Mouse (Mus musculus): Measurements from ENCODE around the gene Map3k13. TPM values are rescaled to one million over a fixed set of nuclear protein-coding genes. Genes with fewer than 3 reads are reported as not detected.

Gene Map3k13
- polyA plus RNA-seq, 1 experiment: 2.3 TPM

GRCm38 (mm10) chr16:21827581-21827980 lies 33.4 kb downstream of the Map3k13 start:
- no peak for DNase-seq
- H3K4me3 ChIP-seq (ENCODE audit: control insufficient read depth, insufficient read depth, low read length): no peak overlapping the region
- H3K36me3 ChIP-seq (ENCODE audit: control insufficient read depth, insufficient read depth, low read length): no peaks in the 10 kb centered on the region
- no peaks in the 10 kb centered on the region for H3K27me3 ChIP-seq (ENCODE audit: control insufficient read depth, insufficient read depth, low read length)
- WGBS: 48% methylated on average over 4 of the region's 4 CpGs
- peaks cover 29% of the 10 kb centered on the region for H3K4me1 ChIP-seq (replicated peaks; ENCODE audit: control insufficient read depth, insufficient read depth, low read length)
- no peak overlapping the region for H3K27ac ChIP-seq (ENCODE audit: control insufficient read depth, insufficient read depth, low read length)
- TF ChIP-seq CTCF (IDR thresholded peaks at IDR 0.05; ENCODE audit: borderline replicate concordance, control insufficient read depth, extremely low read depth, insufficient read depth, low read length, poor library complexity): no peak
- no peak for TF ChIP-seq POLR2A (IDR thresholded peaks at IDR 0.05; ENCODE audit: control insufficient read depth, extremely low read depth, insufficient read depth, low read length, poor library complexity)

GRCm38 (mm10) chr16:21829711-21830110 lies 35.6 kb downstream of the Map3k13 start:
- WGBS: 3% methylated on average over 5 of the region's 5 CpGs
- DNase-seq: peak; percentile 11
- no peaks in the 10 kb centered on the region for H3K36me3 ChIP-seq (ENCODE audit: control insufficient read depth, insufficient read depth, low read length)

GRCm38 (mm10) chr16:21830784-21831183 lies 36.6 kb downstream of the Map3k13 start:
- H3K27me3 ChIP-seq (ENCODE audit: control insufficient read depth, insufficient read depth, low read length): no peaks in the 10 kb centered on the region
- H3K4me3 ChIP-seq (ENCODE audit: control insufficient read depth, insufficient read depth, low read length): no peak overlapping the region
- WGBS: 84% methylated on average over 6 of the region's 6 CpGs
- no peaks in the 10 kb centered on the region for H3K36me3 ChIP-seq (ENCODE audit: control insufficient read depth, insufficient read depth, low read length)
- H3K4me1 ChIP-seq (replicated peaks; ENCODE audit: control insufficient read depth, insufficient read depth, low read length): peaks cover 45% of the 10 kb centered on the region
- TF ChIP-seq POLR2A (IDR thresholded peaks at IDR 0.05; ENCODE audit: control insufficient read depth, extremely low read depth, insufficient read depth, low read length, poor library complexity) (no peak), CTCF (IDR thresholded peaks at IDR 0.05; ENCODE audit: borderline replicate concordance, control insufficient read depth, extremely low read depth, insufficient read depth, low read length, poor library complexity) (no peak)
- no peak overlapping the region for H3K27ac ChIP-seq (ENCODE audit: control insufficient read depth, insufficient read depth, low read length)
- DNase-seq: no peak

More at GRCm38 (mm10) chr16:21829711-21830110, 35.6 kb downstream of the Map3k13 start:
- no peak overlapping the region for H3K27ac ChIP-seq (ENCODE audit: control insufficient read depth, insufficient read depth, low read length)
- peaks cover 38% of the 10 kb centered on the region for H3K4me1 ChIP-seq (replicated peaks; ENCODE audit: control insufficient read depth, insufficient read depth, low read length)
- H3K4me3 ChIP-seq (ENCODE audit: control insufficient read depth, insufficient read depth, low read length): no peak overlapping the region
- no peaks in the 10 kb centered on the region for H3K27me3 ChIP-seq (ENCODE audit: control insufficient read depth, insufficient read depth, low read length)
- TF ChIP-seq POLR2A (IDR thresholded peaks at IDR 0.05; ENCODE audit: control insufficient read depth, extremely low read depth, insufficient read depth, low read length, poor library complexity) (no peak), CTCF (IDR thresholded peaks at IDR 0.05; ENCODE audit: borderline replicate concordance, control insufficient read depth, extremely low read depth, insufficient read depth, low read length, poor library complexity) (no peak)

GRCm38 (mm10) chr16:21831764-21832163 lies 37.6 kb downstream of the Map3k13 start:
- H3K27ac ChIP-seq (ENCODE audit: control insufficient read depth, insufficient read depth, low read length): no peak overlapping the region
- H3K4me1 ChIP-seq (replicated peaks; ENCODE audit: control insufficient read depth, insufficient read depth, low read length): peaks cover 48% of the 10 kb centered on the region
- H3K36me3 ChIP-seq (ENCODE audit: control insufficient read depth, insufficient read depth, low read length): no peaks in the 10 kb centered on the region
- H3K4me3 ChIP-seq (ENCODE audit: control insufficient read depth, insufficient read depth, low read length): no peak overlapping the region
- WGBS: 31% methylated on average over 5 of the region's 5 CpGs
- TF ChIP-seq CTCF (IDR thresholded peaks at IDR 0.05; ENCODE audit: borderline replicate concordance, control insufficient read depth, extremely low read depth, insufficient read depth, low read length, poor library complexity) (no peak), POLR2A (IDR thresholded peaks at IDR 0.05; ENCODE audit: control insufficient read depth, extremely low read depth, insufficient read depth, low read length, poor library complexity) (no peak)
- no peak for DNase-seq
- H3K27me3 ChIP-seq (ENCODE audit: control insufficient read depth, insufficient read depth, low read length): no peaks in the 10 kb centered on the region

GRCm38 (mm10) chr16:21833469-21833868 lies 39.3 kb downstream of the Map3k13 start:
- H3K4me3 ChIP-seq (ENCODE audit: control insufficient read depth, insufficient read depth, low read length): no peak overlapping the region
- no peaks in the 10 kb centered on the region for H3K36me3 ChIP-seq (ENCODE audit: control insufficient read depth, insufficient read depth, low read length)
- no peaks in the 10 kb centered on the region for H3K27me3 ChIP-seq (ENCODE audit: control insufficient read depth, insufficient read depth, low read length)
- peaks cover 46% of the 10 kb centered on the region for H3K4me1 ChIP-seq (replicated peaks; ENCODE audit: control insufficient read depth, insufficient read depth, low read length)
- TF ChIP-seq CTCF (IDR thresholded peaks at IDR 0.05; ENCODE audit: borderline replicate concordance, control insufficient read depth, extremely low read depth, insufficient read depth, low read length, poor library complexity) (no peak), POLR2A (IDR thresholded peaks at IDR 0.05; ENCODE audit: control insufficient read depth, extremely low read depth, insufficient read depth, low read length, poor library complexity) (no peak)
- H3K27ac ChIP-seq (ENCODE audit: control insufficient read depth, insufficient read depth, low read length): no peak overlapping the region
- 92% methylated on average over 1 of the region's 1 CpGs for WGBS
- no peak for DNase-seq

GRCm38 (mm10) chr16:21833970-21834369 lies 39.8 kb downstream of the Map3k13 start:
- Histone ChIP-seq H3K27me3 (ENCODE audit: control insufficient read depth, insufficient read depth, low read length) (no peaks in the 10 kb centered on the region), H3K4me3 (ENCODE audit: control insufficient read depth, insufficient read depth, low read length) (no peak overlapping the region), H3K27ac (ENCODE audit: control insufficient read depth, insufficient read depth, low read length) (peak overlapping the region; percentile 44; the same call in 1 of the 2 replicates), H3K4me1 (replicated peaks; ENCODE audit: control insufficient read depth, insufficient read depth, low read length) (peaks cover 46% of the 10 kb centered on the region), H3K36me3 (ENCODE audit: control insufficient read depth, insufficient read depth, low read length) (no peaks in the 10 kb centered on the region)
- DNase-seq: no peak
- WGBS: 94% methylated on average over 10 of the region's 10 CpGs
- no peak for TF ChIP-seq CTCF (IDR thresholded peaks at IDR 0.05; ENCODE audit: borderline replicate concordance, control insufficient read depth, extremely low read depth, insufficient read depth, low read length, poor library complexity)
